14 mouse cellular contexts compared by ENCODE assay signal in genomic region chr12:99303581-99303980, GRCm38 (mm10).
DNase-seq lines count a peak whose midpoint lies in the region; ATAC-seq lines count a peak whose summit lies in the region.
"Had no signal": no experiment of that assay in that cellular context is flagged by ENCODE, and none has a peak within 500 bp of the region (broad histone marks: within the 10 kb centered on the region; RNA-seq: fewer than 3 reads in every experiment).

No protein-coding gene starts in this region.

- no peaks in the 10 kb centered on the region for H3K27me3 ChIP-seq in forebrain, embryonic 14.5 days (replicated peaks; ENCODE audit: control insufficient read depth, insufficient read depth, low read length)
- H3K27me3 ChIP-seq in forebrain, embryonic 11.5 days (ENCODE audit: control insufficient read depth, insufficient read depth, low read length) = no peaks in the 10 kb centered on the region
- no peaks in the 10 kb centered on the region for H3K27me3 ChIP-seq in embryonic facial prominence, embryonic 12.5 days
- no peaks in the 10 kb centered on the region for H3K27me3 ChIP-seq in limb, embryonic 13.5 days
- H3K27me3 ChIP-seq: embryonic facial prominence, embryonic 15.5 days; kidney, embryonic 15.5 days had no signal

- no peak overlapping the region for H3K4me3 ChIP-seq in forebrain, embryonic 14.5 days (ENCODE audit: low read depth, low read length)
- H3K4me3 ChIP-seq in forebrain, embryonic 11.5 days (ENCODE audit: low read depth, low read length) = no peak overlapping the region
- H3K4me3 ChIP-seq in embryonic facial prominence, embryonic 12.5 days = no peak overlapping the region
- no peak overlapping the region for H3K4me3 ChIP-seq in limb, embryonic 13.5 days
- H3K4me3 ChIP-seq: embryonic facial prominence, embryonic 15.5 days; kidney, embryonic 15.5 days; myocyte had no signal

- H3K36me3 ChIP-seq in forebrain, embryonic 14.5 days (ENCODE audit: control insufficient read depth, insufficient read depth, low read length) = no peaks in the 10 kb centered on the region
- no peaks in the 10 kb centered on the region for H3K36me3 ChIP-seq in forebrain, embryonic 11.5 days (ENCODE audit: control insufficient read depth, insufficient read depth, low read length)
- H3K36me3 ChIP-seq in embryonic facial prominence, embryonic 12.5 days = 0 out of 2 replicates have a peak, but pooled peaks cover 3% of the 10 kb centered on the region
- no peaks in the 10 kb centered on the region for H3K36me3 ChIP-seq in limb, embryonic 13.5 days
- H3K36me3 ChIP-seq: embryonic facial prominence, embryonic 15.5 days; kidney, embryonic 15.5 days had no signal

- H3K4me1 ChIP-seq in forebrain, embryonic 14.5 days (ENCODE audit: control insufficient read depth, insufficient read depth, low read length) = peaks cover 57% of the 10 kb centered on the region
- H3K4me1 ChIP-seq in forebrain, embryonic 11.5 days (replicated peaks; ENCODE audit: control insufficient read depth, insufficient read depth, low read length) = peaks cover 17% of the 10 kb centered on the region
- peaks cover 58% of the 10 kb centered on the region for H3K4me1 ChIP-seq in embryonic facial prominence, embryonic 12.5 days
- peaks cover 58% of the 10 kb centered on the region for H3K4me1 ChIP-seq in limb, embryonic 13.5 days

- no peak overlapping the region for H3K9ac ChIP-seq in forebrain, embryonic 14.5 days (ENCODE audit: low read length)
- H3K9ac ChIP-seq in forebrain, embryonic 11.5 days (ENCODE audit: low read length) = no peak overlapping the region
- H3K9ac ChIP-seq in embryonic facial prominence, embryonic 12.5 days = no peak overlapping the region
- H3K9ac ChIP-seq in limb, embryonic 13.5 days = no peak overlapping the region
- H3K9ac ChIP-seq: embryonic facial prominence, embryonic 15.5 days; kidney, embryonic 15.5 days had no signal

- no peak overlapping the region for H3K4me2 ChIP-seq in forebrain, embryonic 14.5 days (ENCODE audit: low read length)
- no peak overlapping the region for H3K4me2 ChIP-seq in forebrain, embryonic 11.5 days (ENCODE audit: low read depth, low read length, severe bottlenecking)
- H3K4me2 ChIP-seq in embryonic facial prominence, embryonic 12.5 days (replicated peaks) = no peak overlapping the region
- H3K4me2 ChIP-seq in limb, embryonic 13.5 days (replicated peaks) = peak overlapping the region; percentile 21
- H3K4me2 ChIP-seq: embryonic facial prominence, embryonic 15.5 days; kidney, embryonic 15.5 days had no signal

- no peaks in the 10 kb centered on the region for H3K9me3 ChIP-seq in forebrain, embryonic 14.5 days (replicated peaks; ENCODE audit: control insufficient read depth, low read length)
- no peaks in the 10 kb centered on the region for H3K9me3 ChIP-seq in forebrain, embryonic 11.5 days (ENCODE audit: control insufficient read depth, low read length)
- no peaks in the 10 kb centered on the region for H3K9me3 ChIP-seq in embryonic facial prominence, embryonic 12.5 days
- H3K9me3 ChIP-seq in limb, embryonic 13.5 days = no peaks in the 10 kb centered on the region
- H3K9me3 ChIP-seq: embryonic facial prominence, embryonic 15.5 days; kidney, embryonic 15.5 days had no signal

- intact Hi-C loops in left cerebral cortex, postnatal 4 days (cut with DNase I) = no loop called here

- WGBS in forebrain, embryonic 14.5 days = 27% methylated on average over 6 of the region's 6 CpGs
- 42% methylated on average over 6 of the region's 6 CpGs for WGBS in forebrain, embryonic 11.5 days
- WGBS in embryonic facial prominence, embryonic 12.5 days = 41% methylated on average over 6 of the region's 6 CpGs
- WGBS in limb, embryonic 13.5 days = 45% methylated on average over 6 of the region's 6 CpGs

- no peak for DNase-seq in forebrain, embryonic 14.5 days (ENCODE audit: low spot score)
- DNase-seq in forebrain, embryonic 11.5 days (ENCODE audit: low spot score) = no peak
- peak; percentile 25 for DNase-seq in left cerebral cortex, postnatal 4 days
- DNase-seq in left cerebral cortex, adult 18-20 months (ENCODE audit: low spot score in 2 of 2) = no peak
- DNase-seq: lung, adult 2 months had no signal

- H3K27ac ChIP-seq in forebrain, embryonic 14.5 days (ENCODE audit: low read depth, low read length) = peak overlapping the region; percentile 1; the same call in 1 of the 2 replicates
- no peak overlapping the region for H3K27ac ChIP-seq in forebrain, embryonic 11.5 days (ENCODE audit: low read depth, low read length)
- peak overlapping the region; percentile 73 for H3K27ac ChIP-seq in embryonic facial prominence, embryonic 12.5 days
- peak overlapping the region; percentile 11; the same call in 1 of the 2 replicates for H3K27ac ChIP-seq in limb, embryonic 13.5 days
- H3K27ac ChIP-seq: kidney, embryonic 15.5 days; macrophage had no signal

- no peak for ATAC-seq in forebrain, embryonic 14.5 days
- ATAC-seq in forebrain, embryonic 11.5 days (replicated peaks; ENCODE audit: low FRiP score) = no peak
- ATAC-seq in embryonic facial prominence, embryonic 12.5 days (ENCODE audit: insufficient number of reproducible peaks, insufficient read depth, low FRiP score, low TSS enrichment) = no peak
- ATAC-seq in limb, embryonic 13.5 days (ENCODE audit: low FRiP score, low read depth) = no peak
- no peak for ATAC-seq in erythroid progenitor cell, adult 5-6 weeks (replicated peaks; ENCODE audit: low FRiP score, poor library complexity, severe bottlenecking)
- ATAC-seq: CD4-positive, CD25-positive, alpha-beta regulatory T cell, adult 4 months; inflammation-experienced regulatory T-cells, adult 6 months had no signal
